Mouse (Mus musculus) heart, postnatal 0 days (tissue): ENCODE data around the gene Ap4s1. TPM values are rescaled to one million over a fixed set of nuclear protein-coding genes. Genes with fewer than 3 reads are reported as not detected.
A peak's percentile ranks its signal among the peaks of the same experiment; 100 is the strongest.

Experiments used
- ATAC-seq: fragments of 200-750 bp; cut with Nextera tagmentation; 2 replicates; pipeline ENCODE4 v1.8.0; 2017; ENCODE audit warnings: low read depth, moderate number of reproducible peaks, moderate library complexity; ENCODE audit not compliant: insufficient read depth
- DNase-seq: peaks from one replicate; pipeline ENCODE4 v3.0.0-alpha.2; 2016; ENCODE audit warnings: low spot score
- H3K27ac ChIP-seq: fragments of 300-500 bp; sonication (generic); 2 replicates; pipeline ENCODE4 v1.5.1; 2014; ENCODE audit warnings: low read depth, mild to moderate bottlenecking
- H3K27me3 ChIP-seq: fragments of 300-500 bp; sonication (generic); 2 replicates; pipeline ENCODE4 v1.6.1; 2014; ENCODE audit warnings: low read length, mixed read lengths; ENCODE audit not compliant: control insufficient read depth, insufficient read depth
- H3K36me3 ChIP-seq: fragments of 300-500 bp; sonication (generic); replicated peaks from 2 replicates; pipeline ENCODE4 v1.6.1; 2014; ENCODE audit warnings: low read length, mixed read lengths; ENCODE audit not compliant: control insufficient read depth, insufficient read depth
- H3K4me1 ChIP-seq: fragments of 300-500 bp; sonication (generic); 2 replicates; pipeline ENCODE4 v1.6.1; 2014; ENCODE audit warnings: antibody characterized with exemption; ENCODE audit not compliant: control insufficient read depth, insufficient read depth
- H3K4me2 ChIP-seq: fragments of 300-500 bp; sonication (generic); 2 replicates; pipeline ENCODE4 v1.6.1; 2014; ENCODE audit warnings: low read depth, mild to moderate bottlenecking, low read length, moderate library complexity
- H3K4me3 ChIP-seq: fragments of 300-500 bp; sonication (generic); 2 replicates; pipeline ENCODE4 v1.5.1; 2014; ENCODE audit warnings: low read depth, low read length
- H3K9ac ChIP-seq: fragments of 300-500 bp; sonication (generic); replicated peaks from 2 replicates; pipeline ENCODE4 v1.6.1; 2014; ENCODE audit warnings: low read depth, low read length, mixed read lengths
- H3K9me3 ChIP-seq: fragments of 300-500 bp; sonication (generic); replicated peaks from 2 replicates; pipeline ENCODE4 v1.6.1; 2016; ENCODE audit warnings: low read length; ENCODE audit not compliant: control insufficient read depth
- CTCF ChIP-seq: IDR thresholded peaks from 2 replicates; pipeline ENCODE4 v1.5.1; 2016; ENCODE audit warnings: antibody characterized with exemption, control low read depth, low read depth
- EP300 ChIP-seq: IDR thresholded peaks from 2 replicates; pipeline ENCODE4 v1.6.1; 2016; ENCODE audit warnings: antibody characterized with exemption, low read depth
- WGBS: fragments of 180-500 bp; shearing (Covaris S2); extraction: QIAGEN DNeasy Blood & Tissue Kit; methylation state at CpG from one replicate; pipeline ENCODE4 v1.1.7; 2014; 5-methylcytosine and 5-hydroxymethylcytosine counted together
- polyA plus RNA-seq: library from polyadenylated mRNA; unstranded; fragments of >200 nt; fragmentation: Nextera tagmentation; extraction: Ambion mirVana; gene quantifications from 2 replicates; pipeline ENCODE4 v1.2.1, GENCODE M21; 2015
- total RNA-seq: library from RNA; depleted of rRNA; stranded (reverse); fragments of >200 nt; gene quantifications from 2 replicates; pipeline ENCODE4 v1.2.3, GENCODE M21; 2014; ENCODE audit warnings: low replicate concordance

Ap4s1 gene
- total and polyA plus RNA-seq, 2 experiments from 2014 or later: 25.0 to 47.1 TPM

DNA sequence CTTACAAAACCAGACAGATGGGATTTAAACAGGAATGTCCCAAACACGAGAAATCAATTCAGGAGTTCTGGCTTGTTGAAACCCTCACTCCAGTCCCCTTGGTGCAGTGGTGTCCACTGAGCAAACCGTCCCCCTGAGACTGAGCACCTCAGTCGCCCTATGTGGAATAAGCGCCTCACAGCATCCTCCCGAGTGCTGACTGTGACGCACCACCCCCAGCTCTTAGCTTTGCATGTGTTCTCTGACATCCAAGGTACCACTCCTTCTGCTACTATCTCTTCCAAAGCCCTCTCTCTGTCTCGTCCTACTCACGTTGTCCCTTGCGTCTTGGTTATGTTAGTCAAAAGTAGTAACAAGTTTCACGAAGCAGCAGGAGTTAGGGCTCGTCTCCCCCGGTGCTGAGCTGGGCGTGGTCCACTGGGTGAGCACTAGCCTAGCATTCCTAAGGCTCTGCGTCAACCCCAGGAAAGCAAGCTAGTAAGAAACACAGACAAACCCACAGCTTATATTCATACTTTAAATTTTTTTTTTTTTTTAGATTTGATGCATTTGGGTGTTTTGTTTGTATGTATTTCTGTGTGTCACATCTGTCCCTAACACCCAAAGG, 43.9 kb downstream of the Ap4s1 start:
- TF ChIP-seq CTCF: no peak
- 62% methylated on average over 14 of the region's 14 CpGs for WGBS
- Histone ChIP-seq H3K27me3 (no peaks in the 10 kb centered on the region), H3K9me3 (no peaks in the 10 kb centered on the region), H3K9ac (no peak overlapping the region), H3K4me1 (peaks cover 19% of the 10 kb centered on the region), H3K4me2 (no peak overlapping the region), H3K4me3 (no peak overlapping the region), H3K36me3 (no peaks in the 10 kb centered on the region), H3K27ac (peak overlapping the region; percentile 66)
- DNase-seq (no peak), ATAC-seq (no peak)

- Histone ChIP-seq H3K4me2 (no peak overlapping the region), H3K36me3 (no peaks in the 10 kb centered on the region), H3K27me3 (no peaks in the 10 kb centered on the region), H3K9me3 (no peaks in the 10 kb centered on the region), H3K9ac (no peak overlapping the region), H3K27ac (peak overlapping the region; percentile 66), H3K4me1 (peaks cover 17% of the 10 kb centered on the region), H3K4me3 (no peak overlapping the region)
- TF ChIP-seq EP300 (no peak), CTCF (no peak)
- ATAC-seq (peak; percentile 50), DNase-seq (peak; percentile 31)
- WGBS: 24% methylated on average over 7 of the region's 7 CpGs
Measured at GRCm38 (mm10) chr12:51735840-51736271, 45.0 kb downstream of the Ap4s1 start.

GRCm38 (mm10) chr12:51736381-51736780, 45.5 kb downstream of the Ap4s1 start:
- Histone ChIP-seq H3K4me1 (peaks cover 17% of the 10 kb centered on the region), H3K9ac (0 out of 2 replicates have a peak overlapping the region, but pooled peaks have one; percentile 25)
- TF ChIP-seq CTCF: no peak
- TF ChIP-seq EP300: no peak

GRCm38 (mm10) chr12:51736807-51737206, 46.0 kb downstream of the Ap4s1 start:
- H3K4me1 ChIP-seq: peaks cover 17% of the 10 kb centered on the region
- H3K9ac ChIP-seq: 0 out of 2 replicates have a peak overlapping the region, but pooled peaks have one; percentile 25
- TF ChIP-seq EP300 (no peak), CTCF (no peak)
- no peaks in the 10 kb centered on the region for H3K36me3 ChIP-seq
- H3K27me3 ChIP-seq: no peaks in the 10 kb centered on the region
- H3K9me3 ChIP-seq: no peaks in the 10 kb centered on the region
- DNase-seq (no peak), ATAC-seq (no peak)
- 85% methylated on average over 1 of the region's 1 CpGs for WGBS
- no peak overlapping the region for H3K4me2 ChIP-seq
- H3K4me3 ChIP-seq: no peak overlapping the region
- no peak overlapping the region; the same call in 1 of the 2 replicates for H3K27ac ChIP-seq

More at GRCm38 (mm10) chr12:51736381-51736780, 45.5 kb downstream of the Ap4s1 start:
- ATAC-seq: no peak
- H3K4me3 ChIP-seq: no peak overlapping the region
- no peaks in the 10 kb centered on the region for H3K9me3 ChIP-seq
- H3K4me2 ChIP-seq: no peak overlapping the region
- H3K27me3 ChIP-seq: no peaks in the 10 kb centered on the region
- H3K27ac ChIP-seq: peak overlapping the region; percentile 66
- H3K36me3 ChIP-seq: no peaks in the 10 kb centered on the region
- WGBS: 34% methylated on average over 3 of the region's 3 CpGs
- no peak for DNase-seq

DNA sequence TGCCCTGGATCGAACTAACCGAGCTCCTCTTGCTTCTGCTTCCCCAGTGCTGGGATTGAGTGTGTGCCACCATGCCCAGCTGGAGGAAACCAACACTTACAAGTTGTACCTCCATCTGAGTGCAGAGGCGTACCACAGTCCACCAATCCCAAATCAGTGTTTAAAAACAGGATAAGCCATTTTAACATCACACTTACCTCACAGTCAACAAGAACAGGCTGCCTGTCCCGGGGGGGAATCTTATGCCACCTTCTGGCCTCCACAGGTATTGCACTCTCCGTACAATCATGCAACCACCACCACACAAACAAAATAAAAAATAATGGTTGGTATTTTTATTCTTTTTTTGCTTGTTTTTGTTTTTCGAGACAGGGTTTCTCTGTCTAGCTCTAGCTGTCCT, 50.9 kb downstream of the Ap4s1 start:
- H3K36me3 ChIP-seq: peaks cover 40% of the 10 kb centered on the region
- WGBS: 88% methylated on average over 6 of the region's 6 CpGs
- no peak for ATAC-seq

GRCm38 (mm10) chr12:51744957-51745356, 54.1 kb downstream of the Ap4s1 start:
- Histone ChIP-seq H3K4me1 (no peaks in the 10 kb centered on the region), H3K36me3 (peaks cover 58% of the 10 kb centered on the region), H3K9ac (no peak overlapping the region), H3K9me3 (no peaks in the 10 kb centered on the region), H3K4me2 (no peak overlapping the region), H3K4me3 (no peak overlapping the region), H3K27ac (no peak overlapping the region), H3K27me3 (no peaks in the 10 kb centered on the region)
- DNase-seq: no peak
- no peak for ATAC-seq
- no peak for TF ChIP-seq CTCF
- 59% methylated on average over 6 of the region's 6 CpGs for WGBS

More for the DNA sequence above, 50.9 kb downstream of the Ap4s1 start:
- TF ChIP-seq EP300 (0 out of 2 replicates have a peak, but pooled peaks have one; percentile 41), CTCF (peak; percentile 68)
- Histone ChIP-seq H3K4me1 (0 out of 2 replicates have a peak, but pooled peaks cover under 1% of the 10 kb centered on the region), H3K9ac (no peak overlapping the region), H3K27me3 (no peaks in the 10 kb centered on the region), H3K27ac (no peak overlapping the region), H3K4me2 (no peak overlapping the region), H3K4me3 (no peak overlapping the region), H3K9me3 (no peaks in the 10 kb centered on the region)
- peak; percentile 39 for DNase-seq
